Mouse (Mus musculus) MEL (cell line): Measurements from ENCODE around the gene Chd2. TPM values are rescaled to one million over a fixed set of nuclear protein-coding genes. Genes with fewer than 3 reads are reported as not detected.

Experiments used
- DNase-seq: peaks from one replicate; pipeline ENCODE4 v3.0.0; 2011; ENCODE audit warnings: low read depth, low spot score
- H3K27ac ChIP-seq: 2 replicates; pipeline ENCODE4 v1.5.1; 2012; ENCODE audit warnings: low read depth, mild to moderate bottlenecking, control low read depth, low read length, moderate library complexity; ENCODE audit not compliant: control insufficient read depth
- H3K27me3 ChIP-seq, 2 experiments: fragments of 150-350 bp in 1 of 2; sonication (generic) in 1 of 2; 2 replicates each; pipeline ENCODE4 v1.6.1; 2012; ENCODE audit warnings: low read length in 2 of 2, mild to moderate bottlenecking in 2 of 2, improper control_type of control experiment in 1 of 2, moderate library complexity in 1 of 2; ENCODE audit not compliant: insufficient read depth in 2 of 2, control insufficient read depth in 1 of 2
- H3K36me3 ChIP-seq, 2 experiments: 2 replicates each; pipeline ENCODE4 v1.6.1; 2012 to 2014; ENCODE audit warnings: low read length in 2 of 2, improper control_type of control experiment in 1 of 2, inconsistent platforms in 1 of 2, mild to moderate bottlenecking in 1 of 2; ENCODE audit not compliant: insufficient read depth in 2 of 2, control insufficient read depth in 1 of 2
- H3K4me1 ChIP-seq, 2 experiments: fragments of 150-350 bp in 1 of 2; sonication (generic) in 1 of 2; 2 replicates each; pipeline ENCODE4 v1.6.1; 2012; ENCODE audit warnings: low read length in 2 of 2, improper control_type of control experiment in 1 of 2, mild to moderate bottlenecking in 1 of 2; ENCODE audit not compliant: insufficient read depth in 2 of 2, control insufficient read depth in 1 of 2
- H3K4me3 ChIP-seq, 2 experiments: fragments of 150-350 bp in 1 of 2; sonication (generic) in 1 of 2; 2 replicates each; pipeline ENCODE4 v1.5.1; 2012; ENCODE audit warnings: low read depth in 2 of 2, low read length in 2 of 2, mild to moderate bottlenecking in 2 of 2, moderate library complexity in 2 of 2, control low read depth in 1 of 2, improper control_type of control experiment in 1 of 2; ENCODE audit not compliant: control insufficient read depth in 1 of 2, insufficient read depth in 1 of 2
- H3K79me2 ChIP-seq: 2 replicates; pipeline ENCODE4 v1.6.1; 2012; ENCODE audit warnings: mild to moderate bottlenecking, low read length, moderate library complexity; ENCODE audit not compliant: control insufficient read depth, poor library complexity, insufficient read depth
- H3K9ac ChIP-seq: 2 replicates; pipeline ENCODE4 v1.6.1; 2012; ENCODE audit warnings: low read depth, mild to moderate bottlenecking, control low read depth, low read length, moderate library complexity; ENCODE audit not compliant: control insufficient read depth, poor library complexity, severe bottlenecking
- H3K9me3 ChIP-seq: fragments of 150-350 bp; sonication (generic); replicated peaks from 2 replicates; pipeline ENCODE4 v1.6.1; 2012; ENCODE audit warnings: mild to moderate bottlenecking, low read length, improper control_type of control experiment, moderate library complexity; ENCODE audit not compliant: insufficient read depth
- BHLHE40 ChIP-seq: IDR thresholded peaks from 2 replicates; pipeline ENCODE4 v1.6.1; 2012; ENCODE audit warnings: low read depth, mild to moderate bottlenecking, inconsistent platforms, low read length, improper control_type of control experiment, borderline replicate concordance
- CHD2 ChIP-seq: IDR thresholded peaks from 2 replicates; pipeline ENCODE4 v1.6.1; 2011; ENCODE audit warnings: low read length, improper control_type of control experiment
- E2F4 ChIP-seq: IDR thresholded peaks from 2 replicates; pipeline ENCODE4 v1.6.1; 2011; ENCODE audit warnings: low read depth, low read length, improper control_type of control experiment, borderline replicate concordance
- ELF1 ChIP-seq: IDR thresholded peaks from 2 replicates; pipeline ENCODE4 v1.6.1; 2014; ENCODE audit warnings: low read depth, mild to moderate bottlenecking, inconsistent platforms, low read length, improper control_type of control experiment, moderate library complexity
- ETS1 ChIP-seq: IDR thresholded peaks from 2 replicates; pipeline ENCODE4 v1.6.1; 2012; ENCODE audit warnings: low read depth, mild to moderate bottlenecking, inconsistent platforms, low read length, improper control_type of control experiment, moderate library complexity
- HCFC1 ChIP-seq: IDR thresholded peaks from 2 replicates; pipeline ENCODE4 v1.6.1; 2012; ENCODE audit warnings: low read depth, mild to moderate bottlenecking, inconsistent platforms, low read length, improper control_type of control experiment, moderate library complexity
- MAX ChIP-seq: IDR thresholded peaks from 2 replicates; pipeline ENCODE4 v1.6.1; 2011; ENCODE audit warnings: low read length, improper control_type of control experiment
- MEF2A ChIP-seq: IDR thresholded peaks from 2 replicates; pipeline ENCODE4 v1.6.1; 2014; ENCODE audit warnings: low read depth, mild to moderate bottlenecking, inconsistent platforms, low read length, improper control_type of control experiment; ENCODE audit not compliant: poor library complexity, insufficient replicate concordance, severe bottlenecking; ENCODE audit errors: extremely low read depth
- MYB ChIP-seq: IDR thresholded peaks from 2 replicates; pipeline ENCODE4 v1.6.1; 2011; ENCODE audit warnings: mild to moderate bottlenecking, low read depth, low read length, improper control_type of control experiment
- MYC ChIP-seq: IDR thresholded peaks from 2 replicates; pipeline ENCODE4 v1.6.1; 2011; ENCODE audit warnings: low read depth, mild to moderate bottlenecking, low read length, improper control_type of control experiment, moderate library complexity
- NELFE ChIP-seq: IDR thresholded peaks from 2 replicates; pipeline ENCODE4 v1.6.1; 2011; ENCODE audit warnings: low read depth, low read length, improper control_type of control experiment
- NRF1 ChIP-seq: IDR thresholded peaks from 2 replicates; pipeline ENCODE4 v1.6.1; 2014; ENCODE audit warnings: low read depth, mild to moderate bottlenecking, inconsistent platforms, low read length, improper control_type of control experiment, moderate library complexity; ENCODE audit not compliant: poor library complexity, insufficient read depth, severe bottlenecking
- POLR2A ChIP-seq, 2 experiments: IDR thresholded peaks; 2 replicates each; pipeline ENCODE4 v1.6.1; 2011 to 2012; ENCODE audit warnings: low read length in 2 of 2, mild to moderate bottlenecking in 2 of 2, control low read depth in 1 of 2, improper control_type of control experiment in 1 of 2, low read depth in 1 of 2, moderate library complexity in 1 of 2; ENCODE audit not compliant: control insufficient read depth in 1 of 2, insufficient read depth in 1 of 2, poor library complexity in 1 of 2
- POLR2AphosphoS5 ChIP-seq: IDR thresholded peaks from 2 replicates; pipeline ENCODE4 v1.6.1; 2012; ENCODE audit warnings: low read depth, borderline replicate concordance, mild to moderate bottlenecking, inconsistent platforms, low read length, moderate library complexity, mixed read lengths
- RCOR1 ChIP-seq: IDR thresholded peaks from 2 replicates; pipeline ENCODE4 v1.6.1; 2012; ENCODE audit warnings: low read depth, mild to moderate bottlenecking, inconsistent platforms, low read length, improper control_type of control experiment
- SIN3A ChIP-seq: IDR thresholded peaks from 2 replicates; pipeline ENCODE4 v1.6.1; 2012; ENCODE audit warnings: low read length, improper control_type of control experiment, inconsistent platforms
- USF1 ChIP-seq: IDR thresholded peaks from 2 replicates; pipeline ENCODE4 v1.6.1; 2014; ENCODE audit warnings: low read depth, mild to moderate bottlenecking, inconsistent platforms, low read length, improper control_type of control experiment, moderate library complexity
- USF2 ChIP-seq, 2 experiments: IDR thresholded peaks; 2 replicates each; pipeline ENCODE4 v1.6.1; 2011 to 2012; ENCODE audit warnings: improper control_type of control experiment in 2 of 2, low read length in 2 of 2, borderline replicate concordance in 1 of 2, inconsistent platforms in 1 of 2, low read depth in 1 of 2, mild to moderate bottlenecking in 1 of 2; ENCODE audit not compliant: insufficient read depth in 1 of 2
- polyA plus RNA-seq, 2 experiments: library from polyadenylated mRNA; stranded (reverse) in 1 of 2; unstranded in 1 of 2; fragments of >175 nt in 1 of 2; fragments of >200 nt in 1 of 2; gene quantifications; 2 replicates each; pipeline versions ENCODE4 v1.2.1 to v1.2.4; 2012; ENCODE audit warnings: low replicate concordance in 2 of 2, low read depth in 1 of 2; ENCODE audit not compliant: insufficient read length in 2 of 2, insufficient read depth in 1 of 2, missing spikeins in 1 of 2
- total RNA-seq: library from RNA; depleted of rRNA; stranded (reverse); fragments of 300-350 nt; gene quantifications from 2 replicates; pipeline ENCODE4 v1.2.3, GENCODE M21; 2012

Chd2 gene
- total and polyA plus RNA-seq, 3 experiments = 9.9 to 275 (median 21.4) TPM

GRCm38 (mm10) chr7:73402671-73403070 lies 139.0 kb downstream of the Chd2 start:
- Histone ChIP-seq H3K9ac (no peak overlapping the region), H3K36me3 (no peaks in the 10 kb centered on the region), H3K4me3 (no peak overlapping the region), H3K4me1 (no peaks in the 10 kb centered on the region), H3K79me2 (no peaks in the 10 kb centered on the region)
- no peak for DNase-seq
- TF ChIP-seq NELFE (no peak), CHD2 (no peak), SIN3A (no peak), RCOR1 (no peak), MYB (no peak), POLR2A (IDR thresholded peaks at IDR 0.05; ENCODE audit: control insufficient read depth in 1 of 2, insufficient read depth in 1 of 2, low read depth in 1 of 2, low read length in 2 of 2, poor library complexity in 1 of 2) (no peak), USF1 (no peak), MAX (no peak), NRF1 (no peak)
- TF ChIP-seq, all 39 proteins: peak for 0
- Histone ChIP-seq H3K27ac (no peak overlapping the region), H3K9me3 (no peaks in the 10 kb centered on the region), H3K27me3 (no peaks in the 10 kb centered on the region)

DNA sequence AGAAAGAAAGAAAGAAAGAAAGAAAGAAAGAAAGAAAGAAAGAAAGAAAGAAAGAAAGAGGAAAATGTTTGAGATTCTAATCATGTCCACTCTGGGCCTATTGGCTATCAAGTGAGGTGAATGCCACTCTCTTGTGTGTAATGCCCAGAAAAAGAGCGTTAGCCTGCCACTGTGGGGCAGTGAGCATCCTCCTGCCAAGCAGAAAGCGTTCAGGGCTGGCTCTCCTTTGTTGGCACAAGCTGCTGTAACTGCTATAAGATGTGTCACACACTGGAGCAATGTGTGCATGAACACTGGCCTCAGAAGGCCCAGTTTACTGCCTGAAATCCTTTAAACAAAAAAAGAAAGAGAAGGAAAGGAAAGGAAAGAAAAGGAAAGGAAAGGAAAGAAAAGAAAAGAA lies 139.5 kb downstream of the Chd2 start:
- no peaks in the 10 kb centered on the region for H3K79me2 ChIP-seq
- no peak for TF ChIP-seq CHD2
- no peak for TF ChIP-seq MYC
- TF ChIP-seq E2F4 = no peak
- TF ChIP-seq USF2 (IDR thresholded peaks at IDR 0.05; ENCODE audit: borderline replicate concordance in 1 of 2, insufficient read depth in 1 of 2, low read depth in 1 of 2, low read length in 2 of 2) = no peak
- no peak for TF ChIP-seq ELF1
- no peak for TF ChIP-seq BHLHE40
- no peak for TF ChIP-seq ETS1
- no peak for TF ChIP-seq MEF2A
- TF ChIP-seq MAX = no peak
- TF ChIP-seq HCFC1 = no peak
- no peak for TF ChIP-seq POLR2AphosphoS5
- no peak for TF ChIP-seq NRF1
- H3K9me3 ChIP-seq = no peaks in the 10 kb centered on the region
- no peak overlapping the region for H3K9ac ChIP-seq
- H3K4me1 ChIP-seq = no peaks in the 10 kb centered on the region
- no peak for DNase-seq
- no peak overlapping the region for H3K27ac ChIP-seq
- no peak overlapping the region for H3K4me3 ChIP-seq
- no peaks in the 10 kb centered on the region for H3K36me3 ChIP-seq
- H3K27me3 ChIP-seq = no peaks in the 10 kb centered on the region
